Mouse (Mus musculus) heart, embryonic 14.5 days (tissue): ENCODE measurements around the gene Fbxo8. TPM values are rescaled to one million over a fixed set of nuclear protein-coding genes. Genes with fewer than 3 reads are reported as not detected.

Source experiments
- ATAC-seq: fragments of 200-750 bp; cut with Nextera tagmentation; 2 replicates; pipeline ENCODE4 v1.8.0; 2017; ENCODE audit warnings: low read depth, moderate TSS enrichment; ENCODE audit not compliant: insufficient number of reproducible peaks, insufficient read depth, low FRiP score
- H3K27ac ChIP-seq, 2 experiments: fragments of 200-500 bp in 1 of 2; fragments of 300-500 bp in 1 of 2; sonication (generic) in 1 of 2; replicated peaks in 1 of 2; 2 replicates each; pipeline ENCODE4 v1.5.1; 2012 to 2014; ENCODE audit warnings: low read depth in 2 of 2, low read length in 2 of 2, control low read depth in 1 of 2, mild to moderate bottlenecking in 1 of 2, mixed read lengths in 1 of 2; ENCODE audit not compliant: control insufficient read depth in 1 of 2, insufficient read depth in 1 of 2
- H3K27me3 ChIP-seq: fragments of 300-500 bp; sonication (generic); 2 replicates; pipeline ENCODE4 v1.6.1; 2014; ENCODE audit warnings: mild to moderate bottlenecking, low read length, control low read depth; ENCODE audit not compliant: control insufficient read depth, insufficient read depth
- H3K36me3 ChIP-seq: fragments of 300-500 bp; sonication (generic); 2 replicates; pipeline ENCODE4 v1.6.1; 2014; ENCODE audit warnings: mild to moderate bottlenecking, control low read depth, low read length, mixed read lengths; ENCODE audit not compliant: control insufficient read depth, insufficient read depth
- H3K4me1 ChIP-seq, 2 experiments: fragments of 200-500 bp in 1 of 2; fragments of 300-500 bp in 1 of 2; sonication (generic) in 1 of 2; 2 replicates each; pipeline ENCODE4 v1.6.1; 2012 to 2014; ENCODE audit warnings: low read length in 2 of 2, control low read depth in 1 of 2, mixed read lengths in 1 of 2; ENCODE audit not compliant: control insufficient read depth in 2 of 2, insufficient read depth in 2 of 2
- H3K4me2 ChIP-seq: fragments of 300-500 bp; sonication (generic); 2 replicates; pipeline ENCODE4 v1.6.1; 2014; ENCODE audit warnings: mild to moderate bottlenecking, low read length
- H3K4me3 ChIP-seq, 2 experiments: fragments of 200-500 bp in 1 of 2; fragments of 300-500 bp in 1 of 2; sonication (generic) in 1 of 2; 2 replicates each; pipeline ENCODE4 v1.5.1; 2012 to 2014; ENCODE audit warnings: low read length in 2 of 2, mild to moderate bottlenecking in 2 of 2, control low read depth in 1 of 2, low read depth in 1 of 2, moderate library complexity in 1 of 2; ENCODE audit not compliant: control insufficient read depth in 1 of 2, insufficient read depth in 1 of 2
- H3K9ac ChIP-seq: fragments of 300-500 bp; sonication (generic); 2 replicates; pipeline ENCODE4 v1.6.1; 2014; ENCODE audit warnings: mild to moderate bottlenecking, low read length
- H3K9me3 ChIP-seq: fragments of 300-500 bp; sonication (generic); 2 replicates; pipeline ENCODE4 v1.6.1; 2016; ENCODE audit warnings: low read length, control low read depth; ENCODE audit not compliant: control insufficient read depth
- WGBS: fragments of 180-500 bp; shearing (Covaris S2); extraction: QIAGEN DNeasy Blood & Tissue Kit; methylation state at CpG from one replicate; pipeline ENCODE4 v1.1.7; 2014; 5-methylcytosine and 5-hydroxymethylcytosine counted together
- polyA plus RNA-seq: library from polyadenylated mRNA; unstranded; fragments of >200 nt; fragmentation: Nextera tagmentation; extraction: Ambion mirVana; gene quantifications from 2 replicates; pipeline ENCODE4 v1.2.1, GENCODE M21; 2014

Fbxo8 gene
- polyA plus RNA-seq, 1 experiment from 2014 or later: 53.6 TPM

DNA sequence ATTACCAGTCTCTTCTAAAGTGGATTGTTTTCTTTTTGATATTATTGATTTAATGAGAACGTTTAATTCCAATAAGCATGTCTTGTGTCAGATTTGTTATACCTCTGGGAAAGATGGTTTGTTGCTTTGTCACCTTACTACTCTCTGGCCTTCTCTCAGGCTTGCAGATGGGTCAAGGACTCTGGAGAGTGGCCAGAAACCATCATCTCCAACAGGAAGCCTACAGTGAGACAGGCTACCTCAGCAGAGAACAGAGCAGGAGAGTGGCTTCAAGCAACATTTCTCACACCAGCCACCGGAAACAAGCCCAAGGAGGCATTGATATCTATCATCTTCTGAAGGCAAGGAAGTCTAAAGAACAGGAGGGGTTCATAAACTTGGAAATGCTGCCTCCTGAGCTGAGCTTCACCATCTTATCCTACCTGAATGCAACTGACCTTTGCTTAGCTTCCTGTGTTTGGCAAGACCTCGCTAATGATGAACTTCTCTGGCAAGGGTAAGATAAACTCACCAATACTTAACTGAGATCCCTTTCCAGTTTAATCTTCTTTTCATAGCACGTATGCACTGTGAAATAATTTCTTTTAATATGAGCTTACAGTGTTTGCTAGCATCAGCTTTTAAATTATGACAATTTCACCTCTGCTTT, 13.6 kb downstream of the Fbxo8 start:
- H3K36me3 ChIP-seq: peaks cover 12% of the 10 kb centered on the region; the same call in 1 of the 2 replicates
- H3K9ac ChIP-seq: no peak overlapping the region
- no peaks in the 10 kb centered on the region for H3K4me1 ChIP-seq
- H3K9me3 ChIP-seq: no peaks in the 10 kb centered on the region
- WGBS: 72% methylated on average over 4 of the region's 4 CpGs
- H3K4me3 ChIP-seq: no peak overlapping the region
- no peak for ATAC-seq
- no peaks in the 10 kb centered on the region for H3K27me3 ChIP-seq
- no peak overlapping the region for H3K27ac ChIP-seq
- no peak overlapping the region for H3K4me2 ChIP-seq

- Histone ChIP-seq H3K9ac (no peak overlapping the region), H3K4me2 (no peak overlapping the region), H3K27ac (no peak overlapping the region), H3K4me3 (no peak overlapping the region), H3K4me1 (no peaks in the 10 kb centered on the region), H3K36me3 (peaks cover 14% of the 10 kb centered on the region; the same call in 1 of the 2 replicates), H3K9me3 (no peaks in the 10 kb centered on the region), H3K27me3 (no peaks in the 10 kb centered on the region)
- 90% methylated on average over 9 of the region's 9 CpGs for WGBS
- ATAC-seq: no peak
Observed at GRCm38 (mm10) chr8:56566856-56567255, 16.0 kb downstream of the Fbxo8 start.

DNA sequence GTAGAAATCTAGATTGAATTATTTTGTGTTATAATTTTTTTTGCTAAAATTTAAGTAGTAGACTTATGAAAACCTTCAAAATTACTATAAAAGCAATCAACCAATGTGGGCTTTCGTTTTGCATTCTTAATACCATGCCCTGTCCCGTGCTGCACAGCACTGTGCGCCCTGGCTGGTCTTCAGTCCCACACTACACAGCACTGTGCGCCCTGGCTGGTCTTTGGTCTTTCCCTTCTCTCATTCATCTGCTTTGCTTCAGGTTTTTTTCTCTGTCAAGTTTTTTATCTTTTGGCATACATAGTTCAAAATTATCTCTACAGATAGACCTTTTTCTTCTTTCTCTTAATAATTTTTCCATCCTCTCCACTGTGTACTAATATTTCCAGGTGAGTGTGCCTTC, 30.0 kb downstream of the Fbxo8 start:
- no peak overlapping the region for H3K9ac ChIP-seq
- WGBS: 89% methylated on average over 4 of the region's 4 CpGs
- no peaks in the 10 kb centered on the region for H3K9me3 ChIP-seq
- H3K4me2 ChIP-seq: no peak overlapping the region
- H3K27ac ChIP-seq: no peak overlapping the region
- no peak overlapping the region for H3K4me3 ChIP-seq
- no peak for ATAC-seq
- H3K4me1 ChIP-seq: no peaks in the 10 kb centered on the region
- no peaks in the 10 kb centered on the region for H3K27me3 ChIP-seq
- H3K36me3 ChIP-seq: no peaks in the 10 kb centered on the region

DNA sequence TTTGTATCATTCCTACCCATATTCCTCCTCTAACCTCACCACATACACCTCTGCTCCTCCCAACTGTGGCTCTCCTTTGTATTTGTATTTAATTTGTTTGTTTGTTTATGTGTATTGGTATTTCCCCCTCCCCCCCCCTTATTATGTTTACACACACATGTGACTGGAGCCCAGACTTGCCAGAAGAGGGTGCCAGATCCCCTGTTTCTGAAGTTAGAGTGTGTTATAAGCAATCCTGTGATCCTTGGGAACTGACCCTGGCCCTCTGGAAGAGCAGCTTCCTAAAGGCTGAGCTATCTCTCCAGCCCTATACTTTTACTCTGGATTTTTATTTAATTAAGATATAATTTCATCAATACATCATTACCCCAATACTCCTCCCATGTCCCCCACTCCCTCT, 32.0 kb downstream of the Fbxo8 start:
- Histone ChIP-seq H3K27me3 (no peaks in the 10 kb centered on the region), H3K9me3 (no peaks in the 10 kb centered on the region), H3K4me1 (no peaks in the 10 kb centered on the region), H3K4me2 (no peak overlapping the region), H3K27ac (no peak overlapping the region), H3K4me3 (no peak overlapping the region), H3K9ac (no peak overlapping the region), H3K36me3 (no peaks in the 10 kb centered on the region)
- ATAC-seq: no peak

DNA sequence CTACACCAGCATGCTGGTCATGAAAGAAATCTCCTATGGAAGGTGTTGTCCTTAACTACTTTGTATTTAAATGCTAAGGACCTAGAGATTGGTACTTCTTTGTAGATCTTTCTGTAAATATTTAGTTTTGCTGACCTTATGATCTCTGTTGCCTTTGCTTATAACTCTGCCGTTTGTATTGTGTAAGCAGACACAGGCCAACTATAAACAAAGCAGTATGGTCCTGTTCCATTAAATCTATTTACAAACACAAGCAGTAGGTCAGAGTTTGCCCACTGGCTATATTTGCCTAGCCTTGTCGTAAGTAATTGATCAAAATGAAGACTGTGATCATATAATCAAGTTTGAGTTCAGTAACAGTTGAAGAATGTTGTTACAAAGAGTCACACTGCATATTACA, 38.1 kb downstream of the Fbxo8 start:
- no peak for ATAC-seq
- WGBS: 79% methylated on average over 2 of the region's 2 CpGs
- H3K36me3 ChIP-seq: peaks cover 9% of the 10 kb centered on the region

DNA sequence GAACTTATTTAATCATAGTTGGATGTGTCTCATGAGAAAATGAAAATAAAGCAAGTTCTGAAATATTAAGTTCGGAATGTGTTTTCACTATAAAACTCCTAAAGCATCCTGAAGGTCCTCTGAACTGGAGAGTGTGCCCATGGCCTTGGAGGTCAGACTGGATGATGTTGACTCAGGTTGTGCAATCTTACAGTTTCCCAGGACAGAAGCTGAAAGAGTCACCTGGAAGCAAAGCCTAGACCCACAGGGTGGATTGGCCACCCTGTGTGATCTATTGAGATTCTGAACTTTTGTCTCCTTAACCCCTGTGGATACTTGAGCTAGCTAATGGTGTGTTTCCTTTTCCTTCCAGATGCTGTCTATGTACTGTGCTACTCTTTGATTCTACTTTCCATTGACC, 40.2 kb downstream of the Fbxo8 start:
- Histone ChIP-seq H3K9me3 (no peaks in the 10 kb centered on the region), H3K4me1 (no peaks in the 10 kb centered on the region), H3K27me3 (no peaks in the 10 kb centered on the region), H3K9ac (no peak overlapping the region), H3K4me2 (no peak overlapping the region), H3K27ac (no peak overlapping the region), H3K4me3 (no peak overlapping the region), H3K36me3 (peaks cover 9% of the 10 kb centered on the region)
- 78% methylated on average over 1 of the region's 1 CpGs for WGBS
- no peak for ATAC-seq

More for the DNA sequence above, 38.1 kb downstream of the Fbxo8 start:
- Histone ChIP-seq H3K9ac (no peak overlapping the region), H3K9me3 (no peaks in the 10 kb centered on the region), H3K4me2 (no peak overlapping the region), H3K4me1 (no peaks in the 10 kb centered on the region), H3K27me3 (no peaks in the 10 kb centered on the region), H3K4me3 (no peak overlapping the region), H3K27ac (no peak overlapping the region)

DNA sequence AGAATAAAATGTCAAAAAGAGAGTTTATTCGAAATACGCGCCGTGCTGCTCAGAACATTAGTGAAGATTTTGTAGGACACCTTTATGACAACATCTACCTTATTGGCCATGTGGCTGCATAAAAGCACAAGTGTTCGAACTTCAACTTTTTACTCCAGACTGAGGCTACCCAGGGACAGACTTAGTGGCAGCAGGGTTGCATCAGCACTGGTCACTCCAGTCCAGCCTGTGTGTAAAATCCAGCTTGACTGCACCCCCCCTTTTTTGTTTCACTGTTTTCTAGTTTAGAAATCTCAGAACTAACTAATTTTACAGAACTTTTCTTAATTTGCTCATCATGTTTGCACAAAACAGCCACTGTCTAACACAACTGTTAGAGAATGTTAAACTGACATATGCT, 40.6 kb downstream of the Fbxo8 start:
- no peaks in the 10 kb centered on the region for H3K4me1 ChIP-seq
- WGBS: 95% methylated on average over 5 of the region's 5 CpGs
- no peak overlapping the region for H3K27ac ChIP-seq
- H3K9ac ChIP-seq: no peak overlapping the region
- H3K9me3 ChIP-seq: no peaks in the 10 kb centered on the region
- H3K4me2 ChIP-seq: no peak overlapping the region
- H3K4me3 ChIP-seq: no peak overlapping the region
- ATAC-seq: no peak
- H3K36me3 ChIP-seq: peaks cover 9% of the 10 kb centered on the region
- H3K27me3 ChIP-seq: no peaks in the 10 kb centered on the region

- Histone ChIP-seq H3K9me3 (no peaks in the 10 kb centered on the region), H3K4me2 (no peak overlapping the region), H3K36me3 (no peaks in the 10 kb centered on the region), H3K9ac (no peak overlapping the region), H3K27me3 (no peaks in the 10 kb centered on the region), H3K4me1 (peaks cover 0 to 2% of the 10 kb centered on the region in 2 experiments; a peak in 1 of 4 replicates), H3K27ac (no peak overlapping the region), H3K4me3 (no peak overlapping the region)
- WGBS: 52% methylated on average over 3 of the region's 3 CpGs
- ATAC-seq: no peak
Observed at GRCm38 (mm10) chr8:56606481-56606880, 55.6 kb downstream of the Fbxo8 start.
